Mouse (Mus musculus): ENCODE data around the gene Fchsd2. TPM values are rescaled to one million over a fixed set of nuclear protein-coding genes. Genes with fewer than 3 reads are reported as not detected.

Gene Fchsd2
- polyA plus RNA-seq, 1 experiment from 2014 or later: 33.2 TPM

DNA sequence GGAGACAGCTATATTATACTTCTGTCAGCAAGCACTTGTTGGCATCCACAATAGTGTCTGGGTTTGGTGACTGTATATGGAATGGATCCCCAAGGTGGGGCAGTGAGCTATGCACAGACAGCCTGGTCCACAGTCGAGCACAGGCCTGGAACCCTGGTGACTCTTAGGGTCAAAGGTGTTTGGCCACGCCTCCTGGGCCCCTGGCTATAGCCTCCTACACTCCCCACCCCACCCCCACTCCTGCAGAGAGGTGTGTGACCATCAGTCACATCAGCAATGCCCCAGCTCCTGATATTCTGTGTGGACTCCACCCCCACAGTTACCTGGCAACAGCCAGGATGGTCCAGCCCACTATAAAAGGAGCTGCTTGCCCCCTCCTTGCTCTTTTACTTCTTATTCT, 73.9 kb downstream of the Fchsd2 start:
- Histone ChIP-seq H3K27me3 (ENCODE audit: control insufficient read depth, insufficient read depth, low read length) (no peaks in the 10 kb centered on the region), H3K4me2 (ENCODE audit: low read depth, low read length, severe bottlenecking) (no peak overlapping the region), H3K9me3 (ENCODE audit: control insufficient read depth, low read length) (no peaks in the 10 kb centered on the region), H3K4me3 (ENCODE audit: low read depth, low read length) (no peak overlapping the region), H3K4me1 (replicated peaks; ENCODE audit: control insufficient read depth, insufficient read depth, low read length) (no peaks in the 10 kb centered on the region), H3K9ac (ENCODE audit: low read length) (no peak overlapping the region), H3K36me3 (ENCODE audit: control insufficient read depth, insufficient read depth, low read length) (no peaks in the 10 kb centered on the region), H3K27ac (ENCODE audit: low read depth, low read length) (no peak overlapping the region)
- DNase-seq (ENCODE audit: low spot score) (no peak), ATAC-seq (replicated peaks; ENCODE audit: low FRiP score) (no peak)
- 38% methylated on average over 2 of the region's 2 CpGs for WGBS

DNA sequence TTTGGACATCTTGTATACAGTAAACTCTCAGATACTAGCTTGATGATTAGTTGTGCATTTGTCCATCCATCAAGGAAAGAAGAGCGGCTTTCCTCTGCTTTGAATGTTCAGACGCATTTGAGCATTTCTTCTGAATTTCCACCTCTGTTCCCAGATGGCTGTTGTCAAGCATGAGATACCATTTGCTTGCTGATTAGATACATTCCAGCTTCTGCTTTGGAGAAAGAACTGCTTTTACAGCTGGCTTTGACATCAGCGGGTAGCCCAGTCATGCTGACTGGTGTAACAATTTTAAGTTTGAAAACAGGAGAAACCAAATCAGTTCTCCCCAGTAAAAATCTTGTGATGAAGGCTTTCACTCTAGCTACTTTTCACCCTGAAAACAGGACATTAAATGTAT, 77.8 kb downstream of the Fchsd2 start:
- WGBS: 68% methylated on average over 3 of the region's 3 CpGs
- H3K27me3 ChIP-seq (ENCODE audit: control insufficient read depth, insufficient read depth, low read length): no peaks in the 10 kb centered on the region
- no peak overlapping the region for H3K4me3 ChIP-seq (ENCODE audit: low read depth, low read length)
- H3K4me1 ChIP-seq (replicated peaks; ENCODE audit: control insufficient read depth, insufficient read depth, low read length): no peaks in the 10 kb centered on the region; the same call in 1 of the 2 replicates
- no peak overlapping the region for H3K27ac ChIP-seq (ENCODE audit: low read depth, low read length)
- DNase-seq (ENCODE audit: low spot score) (no peak), ATAC-seq (replicated peaks; ENCODE audit: low FRiP score) (no peak)
- no peak overlapping the region for H3K9ac ChIP-seq (ENCODE audit: low read length)
- H3K36me3 ChIP-seq (ENCODE audit: control insufficient read depth, insufficient read depth, low read length): no peaks in the 10 kb centered on the region
- H3K4me2 ChIP-seq (ENCODE audit: low read depth, low read length, severe bottlenecking): no peak overlapping the region
- no peaks in the 10 kb centered on the region for H3K9me3 ChIP-seq (ENCODE audit: control insufficient read depth, low read length)

DNA sequence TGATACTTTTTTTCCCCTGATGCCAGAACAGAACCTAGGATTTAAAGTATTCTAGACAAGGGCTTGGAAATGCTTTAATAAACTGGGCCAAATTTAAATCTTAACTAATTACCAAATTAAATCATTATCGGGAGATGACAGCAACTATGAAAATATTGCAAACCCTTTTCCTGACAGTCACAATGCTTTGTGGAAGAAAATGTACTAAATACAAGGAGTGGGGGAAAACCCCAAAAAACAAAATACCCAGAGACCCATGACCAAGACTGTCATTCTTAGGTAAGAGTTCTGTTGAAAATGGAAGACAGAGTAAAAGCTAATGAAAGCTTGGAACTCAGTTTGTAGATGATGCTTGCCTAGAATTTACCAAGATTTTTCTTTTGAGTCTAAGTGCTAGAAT, 78.3 kb downstream of the Fchsd2 start:
- ATAC-seq (replicated peaks; ENCODE audit: low FRiP score): no peak
- Histone ChIP-seq H3K36me3 (ENCODE audit: control insufficient read depth, insufficient read depth, low read length) (no peaks in the 10 kb centered on the region), H3K9ac (ENCODE audit: low read length) (no peak overlapping the region), H3K27ac (ENCODE audit: low read depth, low read length) (no peak overlapping the region), H3K27me3 (ENCODE audit: control insufficient read depth, insufficient read depth, low read length) (no peaks in the 10 kb centered on the region), H3K4me2 (ENCODE audit: low read depth, low read length, severe bottlenecking) (no peak overlapping the region), H3K4me1 (replicated peaks; ENCODE audit: control insufficient read depth, insufficient read depth, low read length) (no peaks in the 10 kb centered on the region; the same call in 1 of the 2 replicates), H3K9me3 (ENCODE audit: control insufficient read depth, low read length) (no peaks in the 10 kb centered on the region), H3K4me3 (ENCODE audit: low read depth, low read length) (no peak overlapping the region)
- DNase-seq (ENCODE audit: low spot score): no peak
- 92% methylated on average over 1 of the region's 1 CpGs for WGBS

DNA sequence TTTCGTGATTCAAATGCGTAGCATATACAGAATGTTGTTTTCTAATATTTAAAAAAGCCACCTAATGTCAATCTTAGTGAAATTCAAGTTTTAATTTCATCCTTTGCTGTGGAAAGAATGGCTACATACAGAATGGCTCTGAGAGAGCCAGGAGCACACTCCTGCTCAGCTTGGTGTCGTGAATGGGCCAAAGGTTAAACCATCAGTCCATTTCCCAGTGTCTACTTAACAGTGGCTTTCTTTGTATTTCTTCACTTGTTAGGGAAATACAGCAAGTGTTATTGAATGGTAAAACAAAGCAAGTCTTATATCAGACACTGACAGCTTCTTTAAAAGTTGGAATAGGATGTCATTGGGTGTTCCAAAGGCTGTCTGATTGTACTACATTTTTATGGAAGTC, 80.7 kb downstream of the Fchsd2 start:
- Histone ChIP-seq H3K27ac (ENCODE audit: low read depth, low read length) (no peak overlapping the region), H3K9me3 (ENCODE audit: control insufficient read depth, low read length) (no peaks in the 10 kb centered on the region), H3K4me3 (ENCODE audit: low read depth, low read length) (no peak overlapping the region), H3K9ac (ENCODE audit: low read length) (no peak overlapping the region), H3K27me3 (ENCODE audit: control insufficient read depth, insufficient read depth, low read length) (no peaks in the 10 kb centered on the region), H3K36me3 (ENCODE audit: control insufficient read depth, insufficient read depth, low read length) (no peaks in the 10 kb centered on the region), H3K4me1 (replicated peaks; ENCODE audit: control insufficient read depth, insufficient read depth, low read length) (no peaks in the 10 kb centered on the region; the same call in 1 of the 2 replicates), H3K4me2 (ENCODE audit: low read depth, low read length, severe bottlenecking) (no peak overlapping the region)
- no peak for DNase-seq (ENCODE audit: low spot score)
- no peak for ATAC-seq (replicated peaks; ENCODE audit: low FRiP score)
- WGBS: 70% methylated on average over 3 of the region's 3 CpGs

DNA sequence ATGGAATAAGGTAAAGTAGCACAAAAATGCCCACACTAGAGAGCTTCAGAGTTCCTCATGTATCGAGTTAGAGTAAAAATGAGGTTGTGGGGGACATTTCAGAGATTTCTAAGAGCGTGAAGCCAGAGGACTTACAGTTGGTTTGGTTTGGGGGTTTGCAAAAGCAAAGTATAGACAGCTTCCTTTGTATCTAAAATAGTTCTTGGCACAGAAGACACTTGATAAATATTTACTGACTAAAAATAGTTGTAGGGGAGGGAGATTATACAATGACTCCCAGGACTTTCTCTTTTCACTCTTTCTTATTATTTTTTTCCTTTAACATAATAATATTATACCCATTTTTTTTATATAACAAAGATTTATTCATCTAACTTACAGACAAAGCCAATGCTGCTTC, 86.1 kb downstream of the Fchsd2 start:
- no peak for DNase-seq (ENCODE audit: low spot score)
- no peaks in the 10 kb centered on the region for H3K4me1 ChIP-seq (replicated peaks; ENCODE audit: control insufficient read depth, insufficient read depth, low read length)
- WGBS: 96% methylated on average over 2 of the region's 2 CpGs
- ATAC-seq (replicated peaks; ENCODE audit: low FRiP score): no peak
- no peaks in the 10 kb centered on the region for H3K9me3 ChIP-seq (ENCODE audit: control insufficient read depth, low read length)
- no peak overlapping the region for H3K9ac ChIP-seq (ENCODE audit: low read length)
- no peaks in the 10 kb centered on the region for H3K27me3 ChIP-seq (ENCODE audit: control insufficient read depth, insufficient read depth, low read length)
- no peaks in the 10 kb centered on the region for H3K36me3 ChIP-seq (ENCODE audit: control insufficient read depth, insufficient read depth, low read length)
- H3K27ac ChIP-seq (ENCODE audit: low read depth, low read length): no peak overlapping the region
- H3K4me3 ChIP-seq (ENCODE audit: low read depth, low read length): no peak overlapping the region
- H3K4me2 ChIP-seq (ENCODE audit: low read depth, low read length, severe bottlenecking): no peak overlapping the region

DNA sequence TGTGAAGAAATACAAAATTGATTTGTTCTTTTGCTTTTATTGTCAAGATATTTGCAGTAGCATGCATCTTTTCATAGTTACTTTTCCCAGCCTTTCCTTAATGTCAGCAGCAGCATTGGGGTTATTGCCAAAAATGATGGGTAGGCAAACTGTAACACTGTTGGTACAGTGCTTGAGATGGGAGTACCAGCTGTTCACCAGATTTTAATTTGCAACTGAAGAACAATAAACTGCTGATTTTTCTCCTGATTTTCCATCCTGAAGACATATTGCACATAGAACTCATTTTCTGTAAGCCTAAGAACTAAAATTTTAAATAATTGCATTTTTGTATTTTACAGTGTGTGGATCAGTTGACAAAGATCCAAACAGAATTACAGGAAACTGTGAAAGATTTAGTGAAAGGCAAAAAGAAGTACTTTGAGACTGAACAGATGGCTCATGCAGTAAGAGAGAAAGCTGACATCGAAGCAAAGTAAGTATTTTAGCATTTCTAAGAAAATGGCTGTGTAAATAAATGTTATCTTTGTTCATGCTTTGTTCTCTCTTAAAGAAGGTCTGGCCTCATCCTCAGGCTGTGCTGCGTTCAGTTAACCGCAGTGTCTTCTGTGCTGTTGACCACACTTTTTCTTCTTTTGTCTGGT, 98.8 kb downstream of the Fchsd2 start:
- Histone ChIP-seq H3K36me3 (ENCODE audit: control insufficient read depth, insufficient read depth, low read length) (no peaks in the 10 kb centered on the region), H3K27ac (ENCODE audit: low read depth, low read length) (no peak overlapping the region), H3K27me3 (ENCODE audit: control insufficient read depth, insufficient read depth, low read length) (no peaks in the 10 kb centered on the region), H3K9ac (ENCODE audit: low read length) (no peak overlapping the region), H3K4me2 (ENCODE audit: low read depth, low read length, severe bottlenecking) (no peak overlapping the region), H3K9me3 (ENCODE audit: control insufficient read depth, low read length) (no peaks in the 10 kb centered on the region), H3K4me1 (replicated peaks; ENCODE audit: control insufficient read depth, insufficient read depth, low read length) (no peaks in the 10 kb centered on the region), H3K4me3 (ENCODE audit: low read depth, low read length) (no peak overlapping the region)
- 95% methylated on average over 3 of the region's 3 CpGs for WGBS
- DNase-seq (ENCODE audit: low spot score) (no peak), ATAC-seq (replicated peaks; ENCODE audit: low FRiP score) (no peak)

DNA sequence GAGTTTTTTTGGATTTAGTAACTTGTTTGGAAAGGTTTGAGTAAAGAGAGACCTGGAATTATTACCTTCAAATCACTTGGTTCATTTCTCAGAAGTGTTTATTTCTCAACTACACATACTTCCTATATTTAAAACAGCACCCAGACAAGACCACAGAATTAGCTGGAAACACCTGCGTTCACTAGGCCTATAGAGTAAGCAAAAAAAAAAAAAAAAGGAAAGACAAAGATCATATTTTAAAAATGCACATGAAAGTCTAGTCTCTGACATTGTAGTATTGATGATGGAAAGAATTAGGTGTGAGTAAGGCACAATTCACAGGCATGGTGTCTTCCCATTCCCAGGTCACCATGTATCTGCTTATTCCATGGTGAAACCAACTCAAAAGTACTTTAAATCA, 118.2 kb downstream of the Fchsd2 start:
- WGBS: 91% methylated on average over 1 of the region's 1 CpGs
- no peak overlapping the region for H3K4me2 ChIP-seq (ENCODE audit: low read depth, low read length, severe bottlenecking)
- H3K9me3 ChIP-seq (ENCODE audit: control insufficient read depth, low read length): no peaks in the 10 kb centered on the region
- no peaks in the 10 kb centered on the region for H3K36me3 ChIP-seq (ENCODE audit: control insufficient read depth, insufficient read depth, low read length)
- H3K4me1 ChIP-seq (replicated peaks; ENCODE audit: control insufficient read depth, insufficient read depth, low read length): no peaks in the 10 kb centered on the region
- H3K27ac ChIP-seq (ENCODE audit: low read depth, low read length): no peak overlapping the region
- no peak for DNase-seq (ENCODE audit: low spot score)
- H3K4me3 ChIP-seq (ENCODE audit: low read depth, low read length): no peak overlapping the region
- H3K27me3 ChIP-seq (ENCODE audit: control insufficient read depth, insufficient read depth, low read length): no peaks in the 10 kb centered on the region
- H3K9ac ChIP-seq (ENCODE audit: low read length): no peak overlapping the region
- ATAC-seq (replicated peaks; ENCODE audit: low FRiP score): no peak

DNA sequence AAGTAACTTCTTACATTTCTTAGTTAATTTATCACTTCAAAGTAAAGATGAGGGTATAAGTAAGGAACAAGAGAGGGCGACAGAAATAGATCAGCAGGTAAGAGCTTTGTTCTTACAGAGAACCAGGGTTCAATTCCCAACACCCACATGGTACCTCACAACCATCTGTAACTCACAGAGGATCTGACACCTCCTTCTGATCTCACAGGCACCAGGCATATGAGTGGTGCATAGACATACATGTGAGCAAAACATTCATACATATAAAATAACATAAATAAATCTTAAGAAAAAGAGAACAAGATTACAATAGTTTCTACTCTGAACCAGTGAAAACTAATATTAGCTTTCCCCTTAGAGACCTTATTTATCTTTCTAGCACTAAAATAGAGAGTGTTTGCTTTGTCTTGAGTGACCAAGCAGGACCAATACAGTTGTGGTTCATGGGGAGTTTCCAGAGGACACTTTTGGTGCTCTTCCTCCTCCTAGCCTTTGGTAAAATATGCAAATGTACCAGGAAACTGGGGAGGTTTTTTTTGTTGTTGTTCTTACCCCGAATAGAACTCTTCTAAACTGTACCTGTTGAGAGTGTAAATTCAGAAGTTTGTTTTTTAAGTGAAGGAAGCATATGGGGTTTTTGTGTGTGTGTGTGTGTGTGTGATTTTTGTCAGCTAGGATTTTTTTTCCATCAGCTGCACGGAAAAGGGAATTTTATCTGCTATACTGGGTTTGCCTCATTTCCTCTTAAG, 121.0 kb downstream of the Fchsd2 start:
- Histone ChIP-seq H3K27ac (ENCODE audit: low read depth, low read length) (no peak overlapping the region), H3K27me3 (ENCODE audit: control insufficient read depth, insufficient read depth, low read length) (no peaks in the 10 kb centered on the region), H3K9ac (ENCODE audit: low read length) (no peak overlapping the region), H3K4me2 (ENCODE audit: low read depth, low read length, severe bottlenecking) (no peak overlapping the region), H3K4me3 (ENCODE audit: low read depth, low read length) (no peak overlapping the region), H3K36me3 (ENCODE audit: control insufficient read depth, insufficient read depth, low read length) (no peaks in the 10 kb centered on the region), H3K4me1 (replicated peaks; ENCODE audit: control insufficient read depth, insufficient read depth, low read length) (no peaks in the 10 kb centered on the region), H3K9me3 (ENCODE audit: control insufficient read depth, low read length) (no peaks in the 10 kb centered on the region)
- ATAC-seq (replicated peaks; ENCODE audit: low FRiP score): no peak
- 87% methylated on average over 3 of the region's 3 CpGs for WGBS
- no peak for DNase-seq (ENCODE audit: low spot score)

DNA sequence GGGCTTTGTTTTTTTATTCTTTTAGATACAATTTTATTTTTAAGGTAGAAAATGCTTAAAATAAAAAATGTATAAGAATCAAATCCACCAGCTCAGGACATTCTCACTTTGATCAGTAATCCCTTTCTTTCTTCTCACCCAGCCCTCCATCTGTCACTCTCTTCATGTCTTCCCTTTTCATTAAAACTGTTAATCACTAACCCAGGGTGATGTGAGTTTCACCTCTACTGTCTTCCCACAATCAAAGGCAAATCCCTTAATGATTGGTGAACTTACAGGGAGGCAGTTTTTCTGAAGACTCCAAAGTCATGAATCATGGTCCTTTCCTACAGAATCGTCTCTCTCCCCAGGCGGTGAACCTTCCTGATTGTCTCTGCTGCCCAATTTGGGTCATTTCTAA, 124.1 kb downstream of the Fchsd2 start:
- Histone ChIP-seq H3K4me1 (replicated peaks; ENCODE audit: control insufficient read depth, insufficient read depth, low read length) (no peaks in the 10 kb centered on the region), H3K27ac (ENCODE audit: low read depth, low read length) (no peak overlapping the region), H3K9ac (ENCODE audit: low read length) (no peak overlapping the region), H3K4me2 (ENCODE audit: low read depth, low read length, severe bottlenecking) (no peak overlapping the region), H3K36me3 (ENCODE audit: control insufficient read depth, insufficient read depth, low read length) (no peaks in the 10 kb centered on the region), H3K9me3 (ENCODE audit: control insufficient read depth, low read length) (no peaks in the 10 kb centered on the region), H3K4me3 (ENCODE audit: low read depth, low read length) (no peak overlapping the region), H3K27me3 (ENCODE audit: control insufficient read depth, insufficient read depth, low read length) (no peaks in the 10 kb centered on the region)
- DNase-seq (ENCODE audit: low spot score) (no peak), ATAC-seq (replicated peaks; ENCODE audit: low FRiP score) (no peak)
- 76% methylated on average over 2 of the region's 2 CpGs for WGBS
